Mouse (Mus musculus) v-Abl transformed pro-B cells (cell line): Measurements from ENCODE around the gene Coro1c.

Experiments
- in situ Hi-C, 2 experiments: fragments of 400-800 bp; cut with MboI; formaldehyde crosslinking; loops; one replicate each; pipeline ENCODE4 v1.15.1; 2025; ENCODE audit not compliant: unreplicated experiment in 2 of 2

The Coro1c gene

DNA sequence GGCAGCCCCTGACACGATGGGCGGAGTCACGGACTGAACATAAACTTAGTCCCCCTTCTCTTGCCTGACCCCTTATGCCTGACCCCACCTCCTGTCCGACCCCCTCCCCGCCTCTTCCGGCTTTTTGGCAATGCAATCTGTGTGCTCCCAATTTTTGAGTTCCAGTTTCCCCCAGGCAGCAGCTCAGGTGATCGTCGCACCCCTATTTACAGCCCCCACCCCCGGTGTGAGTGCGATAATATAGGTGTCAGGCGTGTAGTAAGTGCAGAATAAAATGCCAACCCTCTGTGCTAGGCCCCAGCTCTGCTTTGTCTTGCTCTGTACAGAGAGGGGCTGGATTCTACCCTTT, 93.5 kb downstream of the Coro1c start:
- in situ Hi-C loops: loop anchor here (5.0 to 25.0 kb wide), 5 partner anchors 340 to 1672 kb away; partner anchors contain the start of gene Sirt4 (in 1 of the 2)

DNA sequence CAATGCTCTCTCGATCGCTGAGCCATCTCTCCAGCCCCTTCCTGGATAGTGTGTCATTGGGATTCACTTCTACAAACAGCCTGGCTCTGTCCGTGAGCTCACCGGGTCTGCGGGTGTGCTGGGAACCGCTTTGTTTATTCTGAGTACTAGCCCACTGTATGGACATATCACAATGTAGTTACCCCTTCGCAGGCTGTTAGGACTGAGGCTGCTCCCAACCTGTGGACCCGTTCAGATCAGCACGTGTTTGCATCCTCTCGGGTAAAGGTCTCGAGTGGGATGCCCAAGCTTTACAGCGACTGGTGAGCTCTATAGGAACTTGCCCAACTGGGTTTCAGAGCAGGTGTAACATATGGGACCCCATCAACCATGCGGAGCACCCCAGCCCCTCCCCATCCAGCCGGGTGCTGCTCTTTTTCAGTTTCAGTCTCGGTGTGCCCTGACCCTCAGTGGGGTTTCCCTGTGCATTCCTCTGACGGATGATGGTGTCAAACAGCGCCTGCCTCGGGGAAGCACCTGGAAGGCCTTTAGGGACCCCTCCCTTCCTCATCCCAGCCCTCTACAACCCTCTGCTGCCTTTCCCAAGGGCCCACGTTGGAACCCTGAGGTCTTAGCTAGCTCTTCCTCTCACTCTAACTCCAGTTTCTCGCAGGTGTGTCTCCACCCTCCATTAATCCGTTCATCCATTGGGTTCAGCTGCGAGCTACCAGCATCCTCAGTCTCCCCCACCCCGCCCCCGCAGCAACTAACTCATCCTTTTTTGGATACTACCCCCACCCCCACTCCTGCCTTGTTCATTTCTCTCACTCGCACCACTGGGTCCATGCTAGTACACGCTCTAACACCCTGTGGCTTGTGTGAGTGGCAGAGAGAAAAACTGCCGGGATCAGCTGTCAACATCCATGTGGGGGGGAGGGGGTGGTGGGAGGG, 94.2 kb downstream of the Coro1c start:
- in situ Hi-C loops: loop anchor here (5.0 to 25.0 kb wide), 8 partner anchors 33 to 1673 kb away; partner anchors contain the start of genes Iscu (in 2 of the 2), Sart3 (in 2 of the 2) and Sirt4 (in 1 of the 2)

DNA sequence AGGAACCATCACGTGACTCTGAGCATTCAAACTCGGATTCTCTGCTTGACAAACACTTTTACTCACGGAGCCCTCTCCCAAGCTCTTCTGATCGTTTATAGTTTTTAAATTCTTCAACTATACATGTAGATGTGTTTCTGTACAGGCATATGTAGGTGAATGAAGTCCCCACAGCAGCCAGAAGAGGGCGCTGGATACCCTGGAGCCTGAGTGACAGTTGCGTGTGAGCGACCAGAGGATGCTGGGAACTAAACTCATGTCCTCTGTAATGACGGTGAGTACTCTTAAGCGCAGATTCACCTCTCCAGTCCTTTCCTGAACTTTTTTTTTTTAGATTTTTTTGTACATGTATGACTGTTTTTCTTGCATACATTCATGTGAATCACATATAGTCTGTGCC, 95.0 kb downstream of the Coro1c start:
- in situ Hi-C loops: loop anchor here (5.0 to 25.0 kb wide), 7 partner anchors 34 to 1674 kb away; partner anchors contain the start of genes Iscu (in 2 of the 2), Sart3 (in 2 of the 2) and Sirt4 (in 1 of the 2)

DNA sequence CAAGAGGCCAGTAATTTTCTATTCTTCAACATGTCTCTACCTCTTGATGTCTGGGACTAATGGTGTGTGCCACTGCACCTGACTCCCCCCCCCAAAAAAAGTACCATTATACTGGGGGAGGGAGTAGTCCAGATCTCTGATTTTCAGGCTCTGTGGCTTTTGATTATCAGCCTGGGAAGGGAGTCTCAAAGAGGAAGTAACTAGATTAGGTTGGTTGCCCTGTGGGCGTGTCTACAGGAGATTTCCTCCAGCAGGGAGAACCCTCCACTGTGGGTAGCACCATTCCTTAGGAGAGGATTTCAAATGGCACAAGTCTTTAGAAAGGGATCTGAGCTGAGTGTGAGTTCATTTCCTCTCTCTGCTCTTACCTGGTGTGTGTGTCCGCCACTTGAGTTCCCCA, 95.9 kb downstream of the Coro1c start:
- in situ Hi-C loops: loop anchor here (5.0 to 25.0 kb wide), 7 partner anchors 35 to 1675 kb away; partner anchors contain the start of genes Iscu (in 2 of the 2), Sart3 (in 2 of the 2) and Sirt4 (in 1 of the 2)

DNA sequence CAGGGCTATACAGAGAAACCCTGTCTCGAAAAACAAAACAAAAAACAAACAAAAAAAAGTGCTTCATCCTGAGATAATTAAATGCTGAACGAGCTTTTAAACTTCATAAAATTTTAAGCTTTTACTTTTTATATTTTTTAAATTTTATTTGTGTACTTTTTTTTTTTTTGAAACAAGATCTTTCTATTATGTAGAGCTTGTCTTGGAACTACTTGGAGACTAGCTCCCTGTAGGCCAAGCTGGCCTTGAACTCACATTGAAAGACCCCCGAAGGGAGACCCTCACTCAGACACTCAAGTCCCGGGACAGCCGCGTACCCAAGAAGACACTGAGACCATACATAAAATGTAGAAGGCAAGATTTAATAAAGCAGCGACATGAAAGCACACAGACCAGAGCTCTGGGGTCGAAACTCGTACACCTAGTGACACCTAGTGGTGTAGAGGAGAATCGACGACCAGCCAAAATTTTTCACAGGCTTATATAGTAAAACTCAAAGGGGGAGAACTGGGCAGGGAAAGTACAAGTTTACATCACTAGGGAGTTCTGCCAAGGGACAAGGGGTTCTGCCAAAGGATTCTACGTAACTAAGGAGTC, 96.6 kb downstream of the Coro1c start:
- in situ Hi-C loops: loop anchor here (5.0 to 25.0 kb wide), 7 partner anchors 35 to 1675 kb away; partner anchors contain the start of genes Iscu (in 2 of the 2), Sart3 (in 2 of the 2) and Sirt4 (in 1 of the 2)

DNA sequence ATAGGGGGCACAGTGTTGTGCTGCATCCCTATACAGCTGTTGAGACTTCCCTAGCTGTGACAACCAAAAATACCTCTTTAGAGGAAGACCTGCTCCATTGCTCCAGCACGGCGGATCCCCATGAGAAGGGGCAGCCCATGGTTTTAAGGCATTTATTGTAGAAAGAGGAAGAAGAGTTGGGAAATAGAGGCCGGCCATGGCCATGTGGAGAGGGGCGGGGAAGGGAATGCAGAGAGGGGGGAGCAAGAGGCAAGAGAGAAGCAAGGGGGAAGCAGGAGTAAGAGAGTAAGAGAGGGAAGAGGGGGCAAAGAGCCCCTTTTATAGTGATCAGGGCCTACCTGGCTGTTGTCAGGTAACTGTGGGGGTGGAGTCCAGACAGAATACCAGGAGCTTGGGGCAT, 98.4 kb downstream of the Coro1c start:
- in situ Hi-C loops: loop anchor here (5.0 to 25.0 kb wide), 7 partner anchors 37 to 1677 kb away; partner anchors contain the start of genes Iscu (in 2 of the 2), Sart3 (in 2 of the 2) and Sirt4 (in 1 of the 2)

DNA sequence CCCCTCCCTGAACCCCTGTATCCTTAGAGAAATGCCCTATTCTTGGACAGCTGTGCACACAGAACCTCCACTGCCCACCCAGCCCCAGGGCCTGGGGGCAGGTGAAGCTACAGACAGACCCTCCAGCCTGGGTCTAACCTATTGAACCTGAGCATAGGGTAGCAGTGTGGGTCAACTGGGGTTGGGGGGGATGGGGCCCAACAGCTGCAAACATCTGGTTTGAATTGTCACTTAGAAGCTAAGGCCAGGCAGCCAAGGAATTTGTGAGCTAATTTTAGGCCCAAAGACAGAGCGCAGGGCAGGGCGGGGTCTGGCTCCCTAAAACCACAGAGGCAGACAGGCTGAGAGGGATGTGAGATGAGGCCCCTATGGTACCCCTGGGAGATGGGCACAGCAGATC, 100.4 kb downstream of the Coro1c start:
- in situ Hi-C loops: loop anchor here in 1 of 2 experiments (25.0 kb wide), 1 partner anchor 1679 kb away; the partner anchor contains the start of gene Sirt4

DNA sequence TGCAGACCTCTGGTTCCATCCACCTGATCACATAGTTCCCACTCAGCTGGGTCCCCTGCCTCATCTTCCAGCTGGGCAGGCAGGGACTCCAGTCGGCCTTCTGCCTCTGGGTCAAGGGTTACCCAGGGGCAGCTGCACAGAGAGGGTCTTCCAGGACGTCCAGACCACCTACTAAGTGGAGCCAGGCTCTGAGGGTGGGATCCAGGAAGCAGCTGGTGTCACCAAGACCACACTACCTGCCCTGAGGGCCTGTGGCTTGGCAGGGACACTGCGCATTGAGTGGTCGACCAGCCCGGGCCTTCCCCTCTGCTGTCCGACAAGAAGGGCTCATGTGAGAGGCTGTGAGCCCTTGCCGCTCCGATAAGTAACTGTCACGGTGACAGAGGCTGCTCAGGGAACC, 100.8 kb downstream of the Coro1c start:
- in situ Hi-C loops: loop anchor here in 1 of 2 experiments (25.0 kb wide), 1 partner anchor 1680 kb away; the partner anchor contains the start of gene Sirt4

DNA sequence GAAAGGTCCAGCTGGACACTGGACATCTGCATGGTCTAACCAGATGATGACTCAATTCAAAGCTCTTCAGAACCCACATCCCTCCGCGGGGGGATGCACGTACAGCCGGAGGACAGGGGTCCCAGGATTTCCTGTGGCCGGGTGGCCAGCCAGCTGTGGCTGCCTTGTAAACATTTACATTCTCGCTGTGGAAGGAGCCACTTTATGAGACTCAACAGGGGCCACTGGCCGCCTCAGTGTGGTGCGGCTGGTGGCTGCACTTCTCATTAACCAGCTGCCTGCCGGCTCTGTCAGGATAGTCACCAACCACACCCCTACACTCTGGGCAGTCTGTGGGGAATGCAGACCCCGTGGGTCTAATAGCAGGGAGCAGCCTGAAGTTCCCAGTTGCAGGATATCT, 102.1 kb downstream of the Coro1c start:
- in situ Hi-C loops: loop anchor here in 1 of 2 experiments (25.0 kb wide), 1 partner anchor 1681 kb away; the partner anchor contains the start of gene Sirt4

DNA sequence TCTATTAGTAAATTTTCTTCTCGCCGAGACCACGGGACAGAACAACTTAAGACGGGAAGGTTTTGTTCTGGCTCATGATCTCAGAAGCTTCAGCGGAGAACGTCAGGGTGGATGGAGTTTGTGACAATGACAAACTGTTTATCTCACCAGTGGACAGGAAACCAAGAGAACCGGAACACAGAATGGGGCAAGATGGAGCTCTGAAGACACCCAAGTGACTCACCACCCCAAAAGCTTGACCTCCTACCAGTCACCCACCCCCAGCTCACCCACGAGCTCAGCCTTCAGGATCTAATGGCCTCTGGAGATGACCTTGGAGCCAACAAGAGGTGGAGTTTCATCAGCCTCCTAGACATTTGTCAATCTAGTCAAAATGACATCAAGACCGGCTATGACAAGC, 103.3 kb downstream of the Coro1c start:
- in situ Hi-C loops: loop anchor here in 1 of 2 experiments (25.0 kb wide), 1 partner anchor 1682 kb away; the partner anchor contains the start of gene Sirt4

DNA sequence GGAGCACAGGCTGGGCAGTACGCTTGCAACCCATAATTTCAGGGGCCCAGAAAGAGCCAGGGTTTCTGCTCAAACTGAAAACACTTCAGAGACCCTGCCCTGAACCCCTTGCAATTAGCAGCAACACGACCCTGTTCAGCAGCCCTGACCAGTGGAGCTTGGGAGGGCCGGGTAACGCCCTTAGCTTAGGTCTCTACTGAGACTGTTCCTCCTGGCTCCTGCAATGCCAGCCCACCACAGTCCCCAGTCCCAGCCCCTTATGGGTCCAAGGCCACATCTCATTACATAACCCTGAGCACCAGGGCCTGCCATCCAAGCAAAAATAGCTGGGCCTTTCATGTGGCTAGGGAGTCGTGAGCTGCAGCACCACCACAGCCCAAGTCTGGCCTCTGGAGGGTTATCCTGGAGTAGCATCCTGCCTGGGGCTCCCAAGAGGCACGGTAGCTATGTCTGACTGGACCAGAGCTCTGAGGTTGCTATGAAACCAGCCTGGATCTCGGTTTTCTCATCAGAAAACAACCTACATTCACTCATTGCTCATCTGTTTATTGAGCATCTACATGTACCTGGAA, 104.1 kb downstream of the Coro1c start:
- in situ Hi-C loops: loop anchor here in 1 of 2 experiments (25.0 kb wide), 1 partner anchor 1683 kb away; the partner anchor contains the start of gene Sirt4

DNA sequence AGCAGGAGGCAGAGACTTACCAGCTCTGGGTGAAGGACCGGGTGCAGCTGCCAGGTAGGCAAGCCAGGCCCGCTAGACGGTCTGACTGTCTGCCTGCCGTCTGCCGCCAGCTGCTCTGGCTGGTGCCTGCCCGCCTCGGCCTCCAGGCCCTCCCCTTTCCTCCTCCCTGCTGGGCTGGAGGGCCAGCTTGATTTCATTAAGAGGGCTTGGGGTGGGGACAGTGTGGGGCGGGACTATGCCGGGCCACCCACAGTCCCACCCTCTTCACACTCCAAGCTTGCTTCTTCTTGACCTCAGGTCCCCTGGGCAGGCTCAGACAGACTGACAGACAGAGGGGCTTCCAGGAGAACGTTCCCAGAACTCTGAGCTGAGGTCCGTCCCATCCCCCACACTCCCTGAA, 108.3 kb downstream of the Coro1c start, which contains the start of gene Tmem119:
Gene Tmem119, minus strand, starts transcription at position 237 of the 400 bp plus-strand sequence.
- in situ Hi-C loops: loop anchor here in 1 of 2 experiments (25.0 kb wide), 1 partner anchor 1687 kb away; the partner anchor contains the start of gene Sirt4

DNA sequence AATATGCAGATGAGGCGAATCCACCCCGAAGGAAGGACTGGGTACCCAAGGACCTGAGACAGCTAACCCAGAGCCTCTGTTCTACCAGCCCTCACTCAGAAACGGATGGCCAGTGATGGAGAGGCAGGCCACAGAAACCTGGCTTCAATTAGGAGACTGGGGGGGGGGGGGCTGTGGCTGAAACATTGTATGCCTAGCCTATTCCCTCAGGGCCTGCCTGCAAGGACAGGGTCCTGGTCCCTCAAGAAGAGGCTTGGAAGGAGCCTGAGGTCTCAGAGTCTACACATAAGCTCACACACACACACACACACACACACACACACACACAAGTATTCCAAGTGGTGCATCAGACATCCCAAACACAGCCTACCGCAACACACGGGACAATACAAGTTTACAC, 108.9 kb downstream of the Coro1c start:
- in situ Hi-C loops: loop anchor here (25.0 kb wide), 4 partner anchors 788 to 1688 kb away; partner anchors contain the start of genes Cryba4 (in 1 of the 2), Crybb1 (in 1 of the 2), Sirt4 (in 1 of the 2) and Tpst2 (in 1 of the 2)

DNA sequence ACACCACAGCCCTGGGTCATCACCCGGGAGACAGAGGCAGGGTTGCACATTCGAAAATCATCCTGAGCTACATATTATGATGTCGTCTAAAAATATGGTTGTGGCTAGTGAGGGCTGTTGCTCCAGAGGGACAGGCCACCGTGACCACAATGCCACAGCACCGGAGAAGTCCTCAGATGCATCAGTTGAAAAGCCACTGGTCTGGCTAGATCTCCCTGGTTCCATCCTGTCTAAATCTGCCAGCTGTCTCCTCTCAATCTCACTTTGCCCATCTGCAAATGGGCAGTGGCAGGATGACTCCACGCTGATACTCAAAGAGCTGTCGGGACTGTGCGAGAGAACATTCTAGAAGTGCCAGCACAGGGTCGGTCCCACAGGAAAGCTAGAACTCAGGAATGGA, 110.0 kb downstream of the Coro1c start:
- in situ Hi-C loops: loop anchor here (25.0 kb wide), 3 partner anchors 789 to 1536 kb away; partner anchors contain the start of genes Cryba4 (in 1 of the 2), Crybb1 (in 1 of the 2) and Tpst2 (in 1 of the 2)

DNA sequence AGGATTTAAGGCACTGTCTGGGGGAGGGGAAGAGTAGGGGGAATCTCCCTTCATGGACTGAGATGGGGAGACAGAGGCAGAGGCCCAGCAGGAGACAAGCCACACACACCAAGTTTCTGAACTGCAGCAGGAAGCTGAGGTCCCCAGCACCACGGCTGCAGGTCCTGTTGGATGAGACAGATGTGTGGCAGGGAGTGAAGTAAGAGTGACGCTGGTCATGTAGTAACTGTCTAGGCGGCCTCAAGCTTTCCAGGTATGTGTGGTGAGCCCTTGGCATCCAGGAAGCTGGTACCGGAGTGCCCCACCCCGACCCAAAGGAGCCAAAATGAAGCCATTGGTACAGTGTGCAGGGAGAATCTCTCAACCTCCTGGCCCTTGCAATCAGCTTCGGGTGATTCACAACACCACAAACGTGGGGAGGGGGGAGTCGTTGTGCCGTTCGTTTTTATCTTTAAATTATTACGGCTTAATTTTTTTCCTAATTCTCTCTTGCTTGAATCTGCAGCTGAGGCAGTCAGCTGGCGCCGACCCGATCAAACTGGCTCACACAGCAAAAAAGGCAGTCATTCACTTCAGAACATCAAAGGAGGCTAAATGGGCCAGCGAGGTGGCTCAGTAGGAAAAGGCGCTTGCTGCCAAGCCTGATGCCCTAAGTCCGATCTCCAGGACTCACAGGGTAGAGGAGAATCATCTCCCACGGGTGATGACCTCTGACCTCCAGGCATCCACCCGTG, 111.2 kb downstream of the Coro1c start:
- in situ Hi-C loops: loop anchor here (25.0 kb wide), 3 partner anchors 790 to 1535 kb away; partner anchors contain the start of genes Cryba4 (in 1 of the 2), Crybb1 (in 1 of the 2) and Tpst2 (in 1 of the 2)

DNA sequence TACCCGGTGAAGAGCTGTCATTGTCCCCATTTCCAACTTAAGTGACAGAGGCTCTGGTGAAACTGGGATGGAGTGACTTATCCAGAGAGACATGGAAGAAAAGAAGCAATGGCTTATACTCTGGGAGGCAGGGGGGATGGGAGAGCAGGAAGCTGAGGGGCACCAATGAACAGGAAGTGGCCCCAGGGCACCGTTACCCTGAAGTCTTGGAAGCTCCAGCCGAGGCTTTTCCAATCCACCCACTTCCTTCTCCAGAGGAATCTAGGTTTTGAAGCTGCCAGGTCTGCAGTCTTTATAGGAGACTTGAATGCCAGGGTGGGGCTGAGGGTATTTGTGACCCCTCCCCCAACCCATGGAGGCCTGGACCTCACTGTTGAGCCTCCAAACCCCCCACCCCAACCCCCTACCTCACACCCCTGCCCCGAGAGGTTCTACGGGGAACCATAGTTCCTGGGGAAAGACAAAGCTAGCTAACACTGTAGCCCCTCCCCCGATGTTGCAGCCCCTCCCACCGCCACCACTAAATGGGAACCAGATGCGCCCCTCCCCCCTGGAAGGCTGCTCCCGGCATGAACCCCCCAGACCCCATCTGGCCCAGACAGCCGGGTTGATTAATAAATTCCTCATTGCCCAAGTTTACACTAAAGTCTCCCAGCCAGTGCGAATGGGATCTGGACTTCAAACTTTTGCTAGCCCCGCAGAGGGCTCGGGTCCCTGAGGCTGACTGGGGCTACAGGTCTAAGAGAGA, 112.0 kb downstream of the Coro1c start:
- in situ Hi-C loops: loop anchor here (25.0 kb wide), 3 partner anchors 791 to 1534 kb away; partner anchors contain the start of genes Cryba4 (in 1 of the 2), Crybb1 (in 1 of the 2) and Tpst2 (in 1 of the 2)
